10 mouse cellular contexts compared by ENCODE assay signal in the genomic region with DNA sequence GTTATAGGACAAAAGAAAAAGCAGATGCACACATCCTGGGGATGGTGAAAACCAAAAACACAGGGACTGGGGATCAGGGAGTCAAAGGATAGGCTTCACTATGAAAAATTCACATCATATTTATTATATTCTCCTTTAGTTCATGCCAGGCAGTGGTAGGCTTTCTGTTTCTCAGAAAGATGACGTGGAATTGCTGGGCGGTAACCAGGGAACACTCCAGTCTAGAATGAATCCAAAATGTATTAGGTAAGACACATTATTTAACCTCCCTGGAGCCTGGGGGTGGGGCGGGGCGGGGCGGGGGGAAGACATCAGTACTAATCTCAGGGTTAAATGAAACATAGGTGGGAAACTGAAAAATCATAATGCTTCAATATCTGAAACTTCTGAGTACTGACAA. TPM values are rescaled to one million over a fixed set of nuclear protein-coding genes. Genes with fewer than 3 reads are reported as not detected.
A peak's percentile ranks its signal among the peaks of the same experiment; 100 is the strongest.
DNase-seq lines count a peak whose midpoint lies in the region; ATAC-seq and TF ChIP-seq lines count a peak whose summit lies in the region.
"Had no signal": no experiment of that assay in that cellular context is flagged by ENCODE, and none has a peak within 500 bp of the region (broad histone marks: within the 10 kb centered on the region; RNA-seq: fewer than 3 reads in every experiment).

No protein-coding gene starts in this region.

- no peak overlapping the region for H3K9ac ChIP-seq in embryonic facial prominence, embryonic 13.5 days
- no peak overlapping the region for H3K9ac ChIP-seq in kidney, postnatal 0 days (ENCODE audit: low read depth, low read length)
- peak overlapping the region; percentile 87 for H3K9ac ChIP-seq in forebrain, postnatal 0 days
- H3K9ac ChIP-seq in midbrain, embryonic 14.5 days (replicated peaks; ENCODE audit: low read length): peak overlapping the region; percentile 94
- H3K9ac ChIP-seq: liver, embryonic 15.5 days had no signal

- H3K4me2 ChIP-seq in embryonic facial prominence, embryonic 13.5 days: peak overlapping the region; percentile 68
- H3K4me2 ChIP-seq in kidney, postnatal 0 days (ENCODE audit: low read length): peak overlapping the region; percentile 76
- peak overlapping the region; percentile 44 for H3K4me2 ChIP-seq in forebrain, postnatal 0 days (ENCODE audit: low read depth)
- peak overlapping the region; percentile 56 for H3K4me2 ChIP-seq in midbrain, embryonic 14.5 days (ENCODE audit: low read length)
- H3K4me2 ChIP-seq: liver, embryonic 15.5 days had no signal

- no peak for TF ChIP-seq CTCF in kidney, postnatal 0 days (IDR thresholded peaks at IDR 0.05; ENCODE audit: low read depth)
- no peak for TF ChIP-seq CTCF in forebrain, postnatal 0 days (IDR thresholded peaks at IDR 0.05; ENCODE audit: low read depth)

- H3K27ac ChIP-seq in embryonic facial prominence, embryonic 13.5 days: no peak overlapping the region
- H3K27ac ChIP-seq in embryonic facial prominence, embryonic 10.5 days (replicated peaks): no peak overlapping the region
- no peak overlapping the region for H3K27ac ChIP-seq in kidney, postnatal 0 days
- peak overlapping the region; percentile 99 for H3K27ac ChIP-seq in forebrain, postnatal 0 days (ENCODE audit: low read depth, low read length)
- H3K27ac ChIP-seq in midbrain, embryonic 14.5 days (replicated peaks; ENCODE audit: low read depth, low read length): peak overlapping the region; percentile 98
- H3K27ac ChIP-seq: liver, embryonic 15.5 days had no signal

- no peaks in the 10 kb centered on the region for H3K4me1 ChIP-seq in embryonic facial prominence, embryonic 13.5 days
- peaks cover 10% of the 10 kb centered on the region; the same call in 1 of the 2 replicates for H3K4me1 ChIP-seq in embryonic facial prominence, embryonic 10.5 days
- no peaks in the 10 kb centered on the region for H3K4me1 ChIP-seq in kidney, postnatal 0 days (replicated peaks; ENCODE audit: insufficient read depth, low read length)
- H3K4me1 ChIP-seq in forebrain, postnatal 0 days (ENCODE audit: insufficient read depth): no peaks in the 10 kb centered on the region
- H3K4me1 ChIP-seq in midbrain, embryonic 14.5 days (ENCODE audit: control insufficient read depth, insufficient read depth, low read length): peaks cover 9% of the 10 kb centered on the region
- H3K4me1 ChIP-seq: liver, embryonic 15.5 days had no signal

- ATAC-seq in embryonic facial prominence, embryonic 13.5 days (ENCODE audit: insufficient number of reproducible peaks, insufficient read depth, low FRiP score, low TSS enrichment, low read depth): no peak
- no peak for ATAC-seq in kidney, postnatal 0 days (replicated peaks; ENCODE audit: low FRiP score, low read depth)
- no peak for ATAC-seq in forebrain, postnatal 0 days
- ATAC-seq in midbrain, embryonic 14.5 days (ENCODE audit: low FRiP score, low TSS enrichment): no peak

- 86% methylated on average over 5 of the region's 5 CpGs for WGBS in embryonic facial prominence, embryonic 13.5 days
- 90% methylated on average over 5 of the region's 5 CpGs for WGBS in embryonic facial prominence, embryonic 10.5 days
- 88% methylated on average over 5 of the region's 5 CpGs for WGBS in kidney, postnatal 0 days
- 70% methylated on average over 5 of the region's 5 CpGs for WGBS in forebrain, postnatal 0 days
- WGBS in midbrain, embryonic 14.5 days: 74% methylated on average over 5 of the region's 5 CpGs

- H3K4me3 ChIP-seq in embryonic facial prominence, embryonic 13.5 days: peak overlapping the region; percentile 66; the same call in 1 of the 2 replicates
- H3K4me3 ChIP-seq in embryonic facial prominence, embryonic 10.5 days: no peak overlapping the region
- H3K4me3 ChIP-seq in kidney, postnatal 0 days (replicated peaks; ENCODE audit: low read depth, low read length): no peak overlapping the region
- H3K4me3 ChIP-seq in forebrain, postnatal 0 days (ENCODE audit: low read depth, low read length): peak overlapping the region; percentile 59
- H3K4me3 ChIP-seq in midbrain, embryonic 14.5 days (replicated peaks; ENCODE audit: low read depth, low read length): peak overlapping the region; percentile 70
- H3K4me3 ChIP-seq: liver, embryonic 15.5 days had no signal

- H3K27me3 ChIP-seq in embryonic facial prominence, embryonic 13.5 days: no peaks in the 10 kb centered on the region
- peaks cover 20% of the 10 kb centered on the region for H3K27me3 ChIP-seq in embryonic facial prominence, embryonic 10.5 days (replicated peaks; ENCODE audit: low read depth, poor library complexity, severe bottlenecking)
- H3K27me3 ChIP-seq in kidney, postnatal 0 days (ENCODE audit: insufficient read depth, low read length): no peaks in the 10 kb centered on the region
- H3K27me3 ChIP-seq in forebrain, postnatal 0 days (ENCODE audit: insufficient read depth, low read length): no peaks in the 10 kb centered on the region
- no peaks in the 10 kb centered on the region for H3K27me3 ChIP-seq in midbrain, embryonic 14.5 days (ENCODE audit: control insufficient read depth, insufficient read depth, low read length)

- DNase-seq in embryonic facial prominence, embryonic 10.5 days (ENCODE audit: low spot score): no peak
- DNase-seq in kidney, postnatal 0 days (ENCODE audit: low spot score): no peak
- DNase-seq in kidney, postnatal 25 days: no peak
- peak; percentile 41 for DNase-seq in forebrain, postnatal 0 days
- DNase-seq in midbrain, embryonic 14.5 days: peak; percentile 46
- no peak for DNase-seq in cerebellum, adult 9-11 months
- DNase-seq in testis, postnatal 14 days (ENCODE audit: low spot score): no peak
- DNase-seq: layer of hippocampus, postnatal 36 days had no signal

- H3K9me3 ChIP-seq in embryonic facial prominence, embryonic 13.5 days: no peaks in the 10 kb centered on the region
- H3K9me3 ChIP-seq in embryonic facial prominence, embryonic 10.5 days: no peaks in the 10 kb centered on the region
- H3K9me3 ChIP-seq in kidney, postnatal 0 days (replicated peaks; ENCODE audit: low read length): no peaks in the 10 kb centered on the region
- no peaks in the 10 kb centered on the region for H3K9me3 ChIP-seq in forebrain, postnatal 0 days (ENCODE audit: low read length)
- H3K9me3 ChIP-seq in midbrain, embryonic 14.5 days (ENCODE audit: control insufficient read depth, low read length): no peaks in the 10 kb centered on the region
- H3K9me3 ChIP-seq: liver, embryonic 15.5 days had no signal

- H3K36me3 ChIP-seq in embryonic facial prominence, embryonic 13.5 days: no peaks in the 10 kb centered on the region
- no peaks in the 10 kb centered on the region for H3K36me3 ChIP-seq in embryonic facial prominence, embryonic 10.5 days (replicated peaks)
- no peaks in the 10 kb centered on the region for H3K36me3 ChIP-seq in kidney, postnatal 0 days (ENCODE audit: insufficient read depth, low read length)
- no peaks in the 10 kb centered on the region for H3K36me3 ChIP-seq in forebrain, postnatal 0 days (ENCODE audit: insufficient read depth)
- H3K36me3 ChIP-seq in midbrain, embryonic 14.5 days (ENCODE audit: control insufficient read depth, insufficient read depth, low read length): no peaks in the 10 kb centered on the region
- H3K36me3 ChIP-seq: liver, embryonic 15.5 days had no signal

RNA-seq across cellular contexts. Expression of a gene that starts 1.8 kb away (rescaled TPM):
- polyA plus RNA-seq in embryonic facial prominence, embryonic 13.5 days (2015; fragmentation: Nextera tagmentation; extraction: Ambion mirVana): 39.5 and 46.2 TPM in 2 replicates
- polyA plus RNA-seq in embryonic facial prominence, embryonic 10.5 days (2016; fragmentation: Nextera tagmentation; extraction: Ambion mirVana): 6.6 and 8.1 TPM in 2 replicates
- polyA plus RNA-seq in kidney, postnatal 0 days (2015; fragmentation: Nextera tagmentation; extraction: Ambion mirVana): 82.2 and 104 TPM in 2 replicates
- total RNA-seq in forebrain, postnatal 0 days (2014; rRNA removed): 312 and 318 TPM in 2 replicates
- polyA plus RNA-seq in forebrain, postnatal 0 days (2015; fragmentation: Nextera tagmentation; extraction: Ambion mirVana): 433 and 445 TPM in 2 replicates
- polyA plus RNA-seq in midbrain, embryonic 14.5 days (2014; fragmentation: Nextera tagmentation; extraction: Ambion mirVana): 299 and 365 TPM in 2 replicates

Comparison
In these comparisons a context has a peak if more than half of its experiments do, and no peak if none do; other contexts are left out.
1. H3K4me3 ChIP-seq: peak in embryonic facial prominence, embryonic 13.5 days (single experiment), forebrain, postnatal 0 days (single experiment) and midbrain, embryonic 14.5 days (single experiment); none in embryonic facial prominence, embryonic 10.5 days (single experiment) and kidney, postnatal 0 days (single experiment).
2. H3K27ac ChIP-seq: peak in forebrain, postnatal 0 days (single experiment) and midbrain, embryonic 14.5 days (single experiment); none in embryonic facial prominence, embryonic 13.5 days (single experiment), embryonic facial prominence, embryonic 10.5 days (single experiment) and kidney, postnatal 0 days (single experiment).
3. H3K9ac ChIP-seq: peak in forebrain, postnatal 0 days (single experiment) and midbrain, embryonic 14.5 days (single experiment); none in embryonic facial prominence, embryonic 13.5 days (single experiment) and kidney, postnatal 0 days (single experiment).
4. DNase-seq: peak in forebrain, postnatal 0 days (single experiment) and midbrain, embryonic 14.5 days (single experiment); none in embryonic facial prominence, embryonic 10.5 days (single experiment), kidney, postnatal 0 days (single experiment), kidney, postnatal 25 days (0 of 2), cerebellum, adult 9-11 months (single experiment) and testis, postnatal 14 days (single experiment).
5. Peak in every context shown above with its lines, with median percentiles within 50 percentile points of each other: H3K4me2 ChIP-seq.